Mouse (Mus musculus): ENCODE measurements at regions not wholly inside any gene's neighbourhood (a gene's known extent, or its start where the extent isn't known, plus 50 kb on each side); places are given as distances from the start of the nearest gene placed in this dataset.
A peak's percentile ranks its signal among the peaks of the same experiment; 100 is the strongest.

DNA sequence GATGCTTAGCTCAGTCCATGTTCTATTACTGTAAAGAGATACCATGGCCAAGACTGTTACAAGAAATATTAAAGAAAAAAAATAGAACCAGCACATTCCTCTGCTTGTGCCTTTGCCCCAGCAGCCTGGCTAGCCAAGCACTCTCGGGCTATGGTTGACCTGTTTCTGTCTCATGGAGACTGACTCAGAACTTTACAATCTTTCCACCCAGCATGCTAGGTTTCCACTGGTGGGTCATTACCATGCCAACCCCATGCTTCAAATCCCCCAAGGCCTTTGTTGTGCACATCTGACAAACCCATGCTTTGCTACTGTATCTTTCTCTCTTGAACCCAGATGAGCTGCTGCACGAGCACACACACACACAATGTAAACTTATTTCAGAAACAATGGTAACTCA lies 579.3 kb upstream of the 1700015G11Rik start:
- no peak for DNase-seq (ENCODE audit: low spot score in 2 of 2)

DNA sequence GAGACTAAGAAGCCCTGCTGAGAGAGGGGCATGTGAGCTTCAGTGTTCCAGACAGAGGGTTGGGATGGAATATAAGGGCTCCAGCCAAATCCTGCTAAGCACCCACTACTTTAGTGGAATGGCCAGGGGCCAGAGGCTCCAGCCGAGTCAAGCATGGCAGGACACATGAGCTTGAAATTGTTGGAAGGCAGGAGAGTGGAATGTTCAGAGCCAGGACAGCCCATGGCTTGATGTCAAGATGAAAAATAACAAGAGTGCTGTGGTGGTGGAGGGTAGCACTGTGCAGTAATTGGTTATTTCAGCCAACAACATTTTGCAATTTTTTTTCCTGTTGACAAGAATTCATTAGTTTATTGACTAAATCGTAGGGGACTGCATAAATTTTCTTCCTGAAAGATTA lies 567.6 kb upstream of the 1700015G11Rik start:
- DNase-seq (ENCODE audit: low spot score in 2 of 2) = peak; percentile 2 to 52

All from layer of hippocampus, postnatal 14 days (tissue).